Mouse (Mus musculus): Measurements from ENCODE around the gene Npm3.

DNA sequence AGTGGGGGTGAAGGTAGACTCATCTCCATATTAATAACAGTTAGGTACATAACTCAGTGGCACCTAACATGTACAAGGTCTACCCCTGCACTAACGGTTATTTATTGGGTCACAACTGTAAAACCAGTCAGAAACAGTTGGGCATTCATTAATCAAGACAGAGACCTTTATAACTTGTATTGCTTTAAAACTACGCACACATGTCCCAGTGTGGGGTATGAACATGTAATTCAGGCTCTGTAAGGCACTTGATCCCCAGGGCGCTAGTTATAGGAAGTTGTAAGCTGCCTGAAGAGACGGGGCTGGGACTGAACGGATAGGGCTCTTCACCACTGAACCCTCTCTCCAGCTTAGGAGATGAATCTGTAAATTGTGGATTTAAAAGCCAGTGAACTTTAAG lies 9.3 kb upstream of the Npm3 start:
- no peak for TF ChIP-seq TAL1 (IDR thresholded peaks at IDR 0.05; ENCODE audit: low read length)
- TF ChIP-seq GATA1 (IDR thresholded peaks at IDR 0.05; ENCODE audit: low read length) = no peak

Measured in erythroblast, embryonic 14.5 days (primary cell).